Mouse (Mus musculus) liver, postnatal 0 days (tissue): ENCODE measurements around the gene Usp6nl.

Experiments
- CTCF ChIP-seq: sonication (generic); IDR thresholded peaks from 2 replicates; pipeline ENCODE4 v1.5.1; 2016; ENCODE audit warnings: antibody characterized with exemption, low read depth
- EP300 ChIP-seq: IDR thresholded peaks from 2 replicates; pipeline ENCODE4 v1.6.1; 2016; ENCODE audit warnings: antibody characterized with exemption, low read depth, mild to moderate bottlenecking

GRCm38 (mm10) chr2:6454941-6455516 is 132.6 kb downstream of the Usp6nl start:
- TF ChIP-seq CTCF = no peak
- TF ChIP-seq EP300 = no peak
